Mouse (Mus musculus) limb, embryonic 14.5 days (tissue): ENCODE results near the gene Dhx16. TPM values are rescaled to one million over a fixed set of nuclear protein-coding genes. Genes with fewer than 3 reads are reported as not detected.

Experiments
- ATAC-seq: fragments of 200-750 bp; cut with Nextera tagmentation; 2 replicates; pipeline ENCODE4 v1.8.0; 2017; ENCODE audit warnings: low read depth, moderate number of reproducible peaks, moderate TSS enrichment; ENCODE audit not compliant: low FRiP score
- DNase-seq: peaks from one replicate; pipeline ENCODE4 v3.0.0-alpha.2; 2015; ENCODE audit warnings: low spot score
- H3K27ac ChIP-seq: fragments of 300-500 bp; sonication (generic); replicated peaks from 2 replicates; pipeline ENCODE4 v1.5.1; 2014; ENCODE audit warnings: low read depth, mild to moderate bottlenecking, low read length, moderate library complexity, mixed read lengths
- H3K27me3 ChIP-seq: fragments of 300-500 bp; sonication (generic); 2 replicates; pipeline ENCODE4 v1.6.1; 2014; ENCODE audit warnings: low read length, mixed read lengths; ENCODE audit not compliant: control insufficient read depth, insufficient read depth
- H3K36me3 ChIP-seq: fragments of 300-500 bp; sonication (generic); 2 replicates; pipeline ENCODE4 v1.6.1; 2014; ENCODE audit warnings: mild to moderate bottlenecking, low read length, moderate library complexity, mixed read lengths; ENCODE audit not compliant: control insufficient read depth, insufficient read depth
- H3K4me1 ChIP-seq: fragments of 300-500 bp; sonication (generic); 2 replicates; pipeline ENCODE4 v1.6.1; 2014; ENCODE audit warnings: antibody characterized with exemption, low read length, mixed read lengths; ENCODE audit not compliant: control insufficient read depth, insufficient read depth
- H3K4me2 ChIP-seq: fragments of 300-500 bp; sonication (generic); replicated peaks from 2 replicates; pipeline ENCODE4 v1.6.1; 2014; ENCODE audit warnings: low read depth, mild to moderate bottlenecking, low read length, moderate library complexity; ENCODE audit not compliant: severe bottlenecking
- H3K4me3 ChIP-seq: fragments of 300-500 bp; sonication (generic); replicated peaks from 2 replicates; pipeline ENCODE4 v1.5.1; 2014; ENCODE audit warnings: low read length
- H3K9ac ChIP-seq: fragments of 300-500 bp; sonication (generic); 2 replicates; pipeline ENCODE4 v1.6.1; 2014; ENCODE audit warnings: mild to moderate bottlenecking, low read depth, low read length, moderate library complexity; ENCODE audit not compliant: severe bottlenecking
- H3K9me3 ChIP-seq: fragments of 300-500 bp; sonication (generic); 2 replicates; pipeline ENCODE4 v1.6.1; 2016; ENCODE audit warnings: low read length; ENCODE audit not compliant: control insufficient read depth
- POLR2A ChIP-seq: fragments of 200-500 bp; IDR thresholded peaks from 2 replicates; pipeline ENCODE4 v1.8.0; 2012; ENCODE audit warnings: inconsistent platforms, mild to moderate bottlenecking, moderate library complexity, borderline replicate concordance; ENCODE audit not compliant: insufficient read depth, insufficient read length; ENCODE audit errors: extremely low read depth
- WGBS: fragments of 180-500 bp; shearing (Covaris S2); extraction: QIAGEN DNeasy Blood & Tissue Kit; methylation state at CpG from one replicate; pipeline ENCODE4 v1.1.7; 2014; 5-methylcytosine and 5-hydroxymethylcytosine counted together
- polyA plus RNA-seq, 2 experiments: library from polyadenylated mRNA; depleted of rRNA in 1 of 2; stranded (reverse) in 1 of 2; unstranded in 1 of 2; fragments of >200 nt; fragmentation: Nextera tagmentation in 1 of 2; extraction: Ambion mirVana in 1 of 2; gene quantifications; 2 replicates each; pipeline versions ENCODE4 v1.2.1 to v1.2.3; 2012 to 2014

The Dhx16 gene
- polyA plus RNA-seq, 2 experiments, result 40.0 to 78.6 TPM

- H3K9me3 ChIP-seq, result no peaks in the 10 kb centered on the region
- peaks cover 23% of the 10 kb centered on the region for H3K36me3 ChIP-seq
- H3K27ac ChIP-seq, result peak overlapping the region; percentile 82
- peak overlapping the region; percentile 61 for H3K9ac ChIP-seq
- DNase-seq (no peak), ATAC-seq (no peak)
- H3K4me1 ChIP-seq, result peaks cover 13% of the 10 kb centered on the region
- peak overlapping the region; percentile 65 for H3K4me2 ChIP-seq
- WGBS, result 19% methylated on average over 11 of the region's 11 CpGs
- peak overlapping the region; percentile 62 for H3K4me3 ChIP-seq
- H3K27me3 ChIP-seq, result no peaks in the 10 kb centered on the region
- TF ChIP-seq POLR2A, result no peak
Measured at GRCm38 (mm10) chr17:35842006-35842405, 37.6 kb upstream of the Dhx16 start.

GRCm38 (mm10) chr17:35843514-35843913 lies 36.1 kb upstream of the Dhx16 start:
- H3K36me3 ChIP-seq, result peaks cover 38% of the 10 kb centered on the region
- H3K4me3 ChIP-seq, result no peak overlapping the region
- H3K9ac ChIP-seq, result no peak overlapping the region
- H3K9me3 ChIP-seq, result no peaks in the 10 kb centered on the region
- DNase-seq (no peak), ATAC-seq (no peak)
- TF ChIP-seq POLR2A, result no peak
- H3K4me1 ChIP-seq, result peaks cover 13% of the 10 kb centered on the region
- WGBS, result 95% methylated on average over 3 of the region's 3 CpGs
- no peak overlapping the region for H3K4me2 ChIP-seq
- no peaks in the 10 kb centered on the region for H3K27me3 ChIP-seq
- no peak overlapping the region for H3K27ac ChIP-seq

GRCm38 (mm10) chr17:35848112-35848511 lies 31.5 kb upstream of the Dhx16 start:
- no peaks in the 10 kb centered on the region for H3K27me3 ChIP-seq
- ATAC-seq (no peak), DNase-seq (no peak)
- no peak overlapping the region for H3K9ac ChIP-seq
- H3K9me3 ChIP-seq, result no peaks in the 10 kb centered on the region
- H3K4me2 ChIP-seq, result no peak overlapping the region
- no peaks in the 10 kb centered on the region for H3K4me1 ChIP-seq
- H3K36me3 ChIP-seq, result peaks cover 77% of the 10 kb centered on the region
- H3K4me3 ChIP-seq, result no peak overlapping the region
- TF ChIP-seq POLR2A, result no peak
- H3K27ac ChIP-seq, result no peak overlapping the region
- WGBS, result 71% methylated on average over 1 of the region's 1 CpGs

GRCm38 (mm10) chr17:35850974-35851373 lies 28.6 kb upstream of the Dhx16 start:
- Histone ChIP-seq H3K27me3 (no peaks in the 10 kb centered on the region), H3K4me1 (no peaks in the 10 kb centered on the region), H3K9me3 (no peaks in the 10 kb centered on the region), H3K4me2 (no peak overlapping the region), H3K9ac (no peak overlapping the region), H3K36me3 (peaks cover 82% of the 10 kb centered on the region), H3K27ac (no peak overlapping the region), H3K4me3 (no peak overlapping the region)
- 93% methylated on average over 2 of the region's 3 CpGs for WGBS
- no peak for DNase-seq
- no peak for ATAC-seq
- no peak for TF ChIP-seq POLR2A

- Histone ChIP-seq H3K4me2 (no peak overlapping the region), H3K4me3 (no peak overlapping the region), H3K4me1 (peaks cover 6% of the 10 kb centered on the region), H3K36me3 (peaks cover 27% of the 10 kb centered on the region), H3K9me3 (no peaks in the 10 kb centered on the region), H3K9ac (no peak overlapping the region), H3K27ac (no peak overlapping the region), H3K27me3 (no peaks in the 10 kb centered on the region)
- 94% methylated on average over 1 of the region's 1 CpGs for WGBS
- TF ChIP-seq POLR2A, result no peak
- ATAC-seq, result no peak
- DNase-seq, result no peak
Measured at GRCm38 (mm10) chr17:35859371-35859770, 20.2 kb upstream of the Dhx16 start.

- Histone ChIP-seq H3K27ac (no peak overlapping the region), H3K4me3 (no peak overlapping the region), H3K9me3 (no peaks in the 10 kb centered on the region), H3K4me1 (peaks cover 9% of the 10 kb centered on the region), H3K27me3 (no peaks in the 10 kb centered on the region), H3K36me3 (peaks cover 22% of the 10 kb centered on the region), H3K9ac (no peak overlapping the region), H3K4me2 (no peak overlapping the region)
- no peak for ATAC-seq
- no peak for DNase-seq
- TF ChIP-seq POLR2A, result no peak
- 77% methylated on average over 2 of the region's 2 CpGs for WGBS
Measured at GRCm38 (mm10) chr17:35859835-35860234, 19.8 kb upstream of the Dhx16 start.
